Mouse (Mus musculus): ENCODE measurements around the gene Mad2l2.

DNA sequence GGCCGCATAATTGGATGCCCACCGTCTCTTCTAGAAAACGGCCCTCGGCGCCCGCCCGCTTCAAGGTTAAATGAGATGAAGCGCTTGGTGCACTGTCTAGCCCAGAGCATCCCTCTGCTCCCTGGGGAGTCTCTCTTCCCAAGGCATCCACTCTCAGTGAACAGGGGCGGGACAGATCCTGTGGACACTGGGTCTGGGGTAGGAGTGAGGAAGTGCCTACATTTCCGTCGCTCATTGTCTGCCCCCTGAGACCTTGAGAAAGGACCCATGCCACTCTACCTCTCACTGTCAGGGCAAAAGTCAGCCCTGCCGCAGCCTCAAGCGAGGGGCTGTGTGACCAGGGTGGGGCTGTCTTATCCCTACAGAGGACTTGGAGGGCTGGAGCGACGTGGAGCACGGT is 34.3 kb downstream of the Mad2l2 start:
- no peak for TF ChIP-seq CTCF (IDR thresholded peaks at IDR 0.05; ENCODE audit: insufficient read depth, low read length)
- TF ChIP-seq POLR2A (IDR thresholded peaks at IDR 0.05; ENCODE audit: borderline replicate concordance, extremely low read depth, low read depth, low read length), result no peak
